Mouse (Mus musculus): Measurements from ENCODE around the gene Agmat. TPM values are rescaled to one million over a fixed set of nuclear protein-coding genes. Genes with fewer than 3 reads are reported as not detected.
"Not testable (repeated sequence)": the region's sequence is repeated elsewhere in the genome, so short reads cannot be mapped to it uniquely, and the experiment has no call there.

Agmat gene
- total RNA-seq, 2 experiments from 2014 or later, result 2.0 to 2.7 TPM

DNA sequence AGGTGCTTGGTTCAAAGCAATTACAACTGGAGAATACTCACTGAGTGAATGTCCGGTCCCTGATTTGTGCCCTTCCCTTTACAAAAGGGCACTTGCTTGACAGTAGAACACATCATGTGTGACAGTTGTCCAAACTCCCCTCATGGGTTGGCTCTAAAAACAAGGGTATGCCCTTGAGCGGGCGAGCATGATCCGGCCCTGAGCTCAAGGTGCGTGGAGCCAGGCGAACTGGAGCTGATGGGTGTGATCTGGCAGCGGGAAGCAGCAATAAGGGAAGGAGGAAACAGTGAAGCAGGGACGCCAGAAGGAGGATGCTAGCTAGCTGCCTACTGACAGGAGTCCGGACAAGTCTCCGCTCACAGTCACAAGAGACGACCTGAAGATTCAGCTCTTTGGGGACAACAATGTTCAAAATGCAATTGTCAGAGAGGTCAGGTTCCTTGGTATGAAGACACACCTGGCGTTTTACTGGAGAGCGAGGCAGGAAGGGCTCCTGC is 15.7 kb downstream of the Agmat start:
- no peak for DNase-seq (ENCODE audit: extremely low spot score in 1 of 2, low spot score in 2 of 2)
- intact Hi-C loops (cut with DNase I), result no loop called here
- H3K4me3 ChIP-seq, result no peak overlapping the region
- TF ChIP-seq CTCF (IDR thresholded peaks at IDR 0.05), result no peak
- H3K27ac ChIP-seq, result no peak overlapping the region

GRCm38 (mm10) chr4:141763476-141763875 is 17.0 kb downstream of the Agmat start:
- intact Hi-C loops (cut with DNase I), result no loop called here
- no peak for TF ChIP-seq CTCF (IDR thresholded peaks at IDR 0.05)
- no peak overlapping the region for H3K4me3 ChIP-seq
- DNase-seq (ENCODE audit: extremely low spot score in 1 of 2, low spot score in 2 of 2), result no peak
- H3K27ac ChIP-seq, result no peak overlapping the region

DNA sequence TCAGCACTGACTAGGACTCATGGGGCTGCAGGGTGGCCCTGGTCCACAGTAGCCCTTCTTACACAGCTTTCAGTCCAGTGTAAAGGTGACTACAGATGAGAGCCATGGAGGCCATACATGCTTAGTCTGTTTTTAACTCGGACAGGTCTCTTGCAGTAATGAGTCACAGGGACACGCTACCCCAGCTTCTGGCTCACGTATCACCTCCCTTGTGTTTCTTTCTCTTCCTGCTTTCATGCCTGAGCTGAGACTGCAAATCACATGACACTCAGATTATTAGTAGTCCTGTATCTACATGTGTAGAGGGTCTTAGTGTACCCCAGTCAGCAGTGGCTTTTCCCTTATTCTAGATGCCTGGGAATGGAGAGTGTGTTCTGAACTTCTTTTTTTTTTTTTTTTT is 18.5 kb downstream of the Agmat start:
- intact Hi-C loops (cut with DNase I), result no loop called here
- H3K27ac ChIP-seq, result no peak overlapping the region
- no peak for DNase-seq (ENCODE audit: extremely low spot score in 1 of 2, low spot score in 2 of 2)
- TF ChIP-seq CTCF (IDR thresholded peaks at IDR 0.05), result no peak
- no peak overlapping the region for H3K4me3 ChIP-seq

DNA sequence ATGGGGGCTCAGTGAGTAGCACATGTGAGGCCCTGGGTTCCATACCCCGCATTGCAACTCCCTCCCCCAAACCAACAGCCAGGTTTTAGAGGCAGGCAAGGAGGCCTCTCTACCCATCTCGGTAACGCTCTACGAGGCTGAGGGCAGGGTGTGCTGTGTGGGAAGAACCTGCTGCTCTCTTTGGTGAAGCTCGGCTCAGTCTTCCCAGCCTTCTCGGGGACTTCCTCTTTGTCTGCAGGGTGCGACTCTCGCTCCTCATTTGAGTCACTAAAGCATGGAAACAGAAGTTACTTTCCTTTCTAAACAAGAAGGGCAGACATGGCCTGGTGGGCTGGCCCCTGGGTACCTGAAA is 19.8 kb downstream of the Agmat start:
- TF ChIP-seq CTCF (IDR thresholded peaks at IDR 0.05), result no peak
- Histone ChIP-seq H3K4me3 (no peak overlapping the region), H3K27ac (peak overlapping the region; percentile 57; the same call in 1 of the 2 replicates)
- intact Hi-C loops (cut with DNase I), result no loop called here
- no peak for DNase-seq (ENCODE audit: extremely low spot score in 1 of 2, low spot score in 2 of 2)

DNA sequence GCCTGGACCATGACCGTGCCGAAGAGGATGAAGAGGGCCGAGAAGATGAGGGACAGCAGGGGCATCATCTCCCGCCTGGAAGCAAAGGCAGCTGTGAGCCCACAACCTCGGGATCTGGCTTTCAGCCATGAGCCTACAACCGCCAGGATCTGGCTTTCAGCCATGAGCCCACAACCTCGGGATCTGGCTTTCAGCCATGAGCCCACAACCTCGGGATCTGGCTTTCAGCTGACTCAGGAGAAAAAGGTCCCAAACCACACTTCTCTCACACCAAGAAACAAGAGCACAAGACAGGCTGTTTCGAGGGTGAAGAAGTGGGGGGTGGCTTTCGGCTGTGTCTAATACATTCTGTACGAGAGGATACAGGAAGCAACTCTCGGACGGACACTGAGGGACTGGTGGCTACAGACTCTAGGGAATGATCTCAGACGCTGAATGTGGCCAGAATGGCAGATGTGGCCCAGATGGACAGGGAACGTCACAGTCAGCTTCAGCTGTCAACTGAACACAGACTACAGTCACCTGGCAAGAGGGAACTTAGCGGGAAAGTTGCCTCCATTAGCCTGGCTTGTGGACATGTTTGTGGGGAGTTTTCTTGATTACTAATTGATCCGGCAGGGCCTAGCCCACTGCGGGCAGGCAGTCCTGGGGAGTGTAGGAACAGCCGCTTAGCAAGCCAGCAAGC is 20.3 kb downstream of the Agmat start:
- no peak overlapping the region for H3K4me3 ChIP-seq
- TF ChIP-seq CTCF (IDR thresholded peaks at IDR 0.05), result no peak
- intact Hi-C loops (cut with DNase I), result no loop called here
- DNase-seq (ENCODE audit: extremely low spot score in 1 of 2, low spot score in 2 of 2), result no peak
- H3K27ac ChIP-seq, result peak overlapping the region; percentile 57

DNA sequence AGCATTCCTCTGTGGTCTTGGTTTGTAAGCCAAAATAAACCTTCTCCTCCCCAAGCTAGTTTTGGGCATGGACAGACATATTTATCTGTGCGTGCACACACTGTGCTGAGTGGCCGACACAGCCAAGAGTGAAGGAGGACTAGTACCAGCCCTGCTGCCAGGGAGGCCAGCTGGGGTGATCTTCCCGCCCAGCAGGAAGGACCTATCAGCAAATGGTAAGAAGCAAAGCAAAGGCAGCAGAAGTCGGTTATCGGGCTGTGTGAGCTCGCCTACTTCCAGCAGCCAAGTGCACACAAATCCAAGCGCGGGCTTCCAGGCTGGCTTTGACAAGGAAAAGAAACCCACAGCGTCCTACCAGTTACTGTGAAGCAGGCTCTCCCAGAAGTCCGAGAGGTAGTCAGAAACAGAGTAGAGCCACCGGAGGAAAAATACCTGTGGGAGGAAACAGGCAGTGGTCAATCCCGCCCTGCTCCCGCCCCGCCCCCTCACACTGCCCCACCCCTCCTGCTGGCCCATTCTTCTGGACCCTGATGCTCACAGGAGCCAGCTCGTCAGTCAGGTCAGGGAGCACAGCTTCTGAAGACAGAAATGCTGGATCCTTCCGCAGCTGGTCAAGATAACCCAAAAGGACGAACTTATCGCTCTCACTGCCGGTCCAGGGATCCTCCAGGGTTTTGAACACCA is 21.0 kb downstream of the Agmat start:
- intact Hi-C loops (cut with DNase I), result no loop called here
- peak in 1 of 2 experiments; percentile 28 for DNase-seq (ENCODE audit: extremely low spot score in 1 of 2, low spot score in 2 of 2)
- Histone ChIP-seq H3K27ac (peak overlapping the region; percentile 57), H3K4me3 (no peak overlapping the region)
- no peak for TF ChIP-seq CTCF (IDR thresholded peaks at IDR 0.05)

GRCm38 (mm10) chr4:141769501-141770160 is 23.2 kb downstream of the Agmat start:
- H3K4me3 ChIP-seq, result no peak overlapping the region
- H3K27ac ChIP-seq, result no peak overlapping the region
- no peak for TF ChIP-seq CTCF (IDR thresholded peaks at IDR 0.05)
- DNase-seq (ENCODE audit: extremely low spot score in 1 of 2, low spot score in 2 of 2), result no peak
- intact Hi-C loops (cut with DNase I), result no loop called here

GRCm38 (mm10) chr4:141771823-141772222 is 25.4 kb downstream of the Agmat start:
- TF ChIP-seq CTCF (IDR thresholded peaks at IDR 0.05), result no peak
- Histone ChIP-seq H3K4me3 (no peak overlapping the region), H3K27ac (no peak overlapping the region)
- DNase-seq (ENCODE audit: extremely low spot score in 1 of 2, low spot score in 2 of 2), result no peak
- intact Hi-C loops (cut with DNase I), result no loop called here

- H3K4me3 ChIP-seq; H3K27ac ChIP-seq; DNase-seq (ENCODE audit: extremely low spot score in 1 of 2, low spot score in 2 of 2); intact Hi-C loops (cut with DNase I): not testable (repeated sequence)
Observed at GRCm38 (mm10) chr4:141773019-141773418, 26.5 kb downstream of the Agmat start.

DNA sequence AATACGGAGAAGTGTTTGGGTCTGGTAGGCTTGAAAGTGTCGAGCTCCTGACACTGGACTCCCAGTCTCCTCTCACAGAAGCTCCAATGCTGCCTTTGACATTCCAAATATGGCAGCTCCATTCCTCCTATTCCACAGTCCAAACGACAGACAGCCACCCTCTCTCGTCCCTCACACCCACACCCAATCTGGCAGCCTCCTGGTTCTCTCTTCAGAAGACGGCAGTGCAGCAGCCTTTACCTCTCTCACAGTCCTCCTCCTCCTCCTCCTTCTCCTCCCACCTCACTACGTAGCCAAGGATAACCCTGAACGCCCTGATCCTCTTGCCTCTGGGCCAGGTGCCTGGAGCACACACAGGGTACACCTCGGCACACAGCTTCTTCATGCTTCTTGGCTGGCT is 33.4 kb downstream of the Agmat start:
- intact Hi-C loops (cut with DNase I), result loop anchor here (2.0 kb wide), 1 partner anchor 49 kb away; no protein-coding TSS in a partner anchor
- Histone ChIP-seq H3K4me3 (no peak overlapping the region), H3K27ac (peak overlapping the region; percentile 86)
- peak in 1 of 2 experiments; percentile 73 for DNase-seq (ENCODE audit: extremely low spot score in 1 of 2, low spot score in 2 of 2)
- TF ChIP-seq CTCF (IDR thresholded peaks at IDR 0.05), result no peak

DNA sequence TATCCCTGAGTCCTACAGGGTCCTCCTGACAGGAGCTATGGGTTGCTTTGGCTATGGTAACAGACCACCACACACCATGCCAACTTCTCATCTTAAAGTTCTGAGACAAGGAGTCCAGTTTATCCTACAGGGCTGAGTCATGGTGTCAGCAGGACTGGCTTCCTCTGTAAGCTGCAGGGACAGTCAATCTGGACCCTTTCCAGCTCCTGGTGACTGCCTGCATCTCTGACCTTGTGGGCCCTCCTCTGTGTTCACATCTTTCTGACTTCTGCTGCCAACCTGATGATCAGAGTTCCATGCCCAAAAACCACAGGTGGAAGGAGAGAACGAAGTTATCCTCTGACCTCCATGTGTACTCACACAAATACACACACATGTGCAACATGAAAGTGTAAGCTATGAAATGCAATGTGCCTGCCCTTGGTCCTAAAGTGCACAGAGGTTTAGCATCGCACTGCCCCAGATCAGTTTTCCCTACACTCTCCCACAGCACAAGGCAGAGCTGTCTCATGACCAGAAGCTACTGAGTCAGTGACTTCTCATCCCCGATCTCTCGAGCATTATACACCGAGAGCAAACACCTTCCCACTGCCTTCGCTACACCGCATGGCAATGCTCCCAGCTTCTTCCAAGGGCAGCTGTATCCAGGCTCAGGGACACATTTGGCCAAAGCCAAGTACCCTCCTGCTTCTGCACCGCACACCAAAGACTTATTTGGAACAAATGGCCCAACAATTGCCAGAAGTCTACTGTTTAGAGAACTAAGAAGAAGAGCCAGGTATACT is 34.9 kb downstream of the Agmat start:
- intact Hi-C loops (cut with DNase I), result loop anchor here (2.0 kb wide), 1 partner anchor 51 kb away; no protein-coding TSS in a partner anchor
- no peak overlapping the region for H3K4me3 ChIP-seq
- TF ChIP-seq CTCF (IDR thresholded peaks at IDR 0.05), result no peak
- H3K27ac ChIP-seq, result no peak overlapping the region; the same call in 1 of the 2 replicates
- no peak for DNase-seq (ENCODE audit: extremely low spot score in 1 of 2, low spot score in 2 of 2)

Data from left cerebral cortex, adult 2 months (tissue).